Mouse (Mus musculus) megakaryocyte, embryonic 14.5 days (primary cell): ENCODE data around the gene Ybx2. TPM values are rescaled to one million over a fixed set of nuclear protein-coding genes. Genes with fewer than 3 reads are reported as not detected.

ENCODE experiments used
- H3K27me3 ChIP-seq: replicated peaks from 2 replicates; pipeline ENCODE3; 2012; ENCODE audit warnings: inconsistent platforms
- H3K36me3 ChIP-seq: replicated peaks from 2 replicates; pipeline ENCODE3; 2012; ENCODE audit warnings: low read length, inconsistent platforms, mixed read lengths
- H3K4me1 ChIP-seq: 2 replicates; pipeline ENCODE4 v1.6.1; 2012; ENCODE audit warnings: inconsistent platforms
- H3K4me3 ChIP-seq: replicated peaks from 2 replicates; pipeline ENCODE3; 2012; ENCODE audit warnings: moderate library complexity, mild to moderate bottlenecking, inconsistent platforms
- H3K9me3 ChIP-seq: 2 replicates; pipeline ENCODE4 v1.6.1; 2012; ENCODE audit warnings: inconsistent platforms
- FLI1 ChIP-seq: IDR thresholded peaks from 2 replicates; pipeline ENCODE4 v1.6.1; 2012; ENCODE audit warnings: low read length, inconsistent platforms, mixed read lengths
- GATA1 ChIP-seq: IDR thresholded peaks from 3 replicates; pipeline ENCODE4 v1.6.1; 2012; ENCODE audit warnings: mixed read lengths, low read length, inconsistent platforms, borderline replicate concordance
- polyA plus RNA-seq: library from polyadenylated mRNA; stranded (reverse); fragments of >175 nt; gene quantifications from 2 replicates; pipeline ENCODE4 v1.2.3, GENCODE M21; 2012; ENCODE audit warnings: low replicate concordance; ENCODE audit not compliant: insufficient read depth

Ybx2 gene
- polyA plus RNA-seq, 1 experiment, result 0.75 TPM

- Histone ChIP-seq H3K4me3 (no peak overlapping the region), H3K36me3 (no peaks in the 10 kb centered on the region), H3K27me3 (peaks cover 47% of the 10 kb centered on the region), H3K4me1 (peaks cover 17% of the 10 kb centered on the region), H3K9me3 (no peaks in the 10 kb centered on the region)
- TF ChIP-seq GATA1, result no peak
- no peak for TF ChIP-seq FLI1
Measured at GRCm38 (mm10) chr11:69956218-69956617, 20.6 kb downstream of the Ybx2 start.

DNA sequence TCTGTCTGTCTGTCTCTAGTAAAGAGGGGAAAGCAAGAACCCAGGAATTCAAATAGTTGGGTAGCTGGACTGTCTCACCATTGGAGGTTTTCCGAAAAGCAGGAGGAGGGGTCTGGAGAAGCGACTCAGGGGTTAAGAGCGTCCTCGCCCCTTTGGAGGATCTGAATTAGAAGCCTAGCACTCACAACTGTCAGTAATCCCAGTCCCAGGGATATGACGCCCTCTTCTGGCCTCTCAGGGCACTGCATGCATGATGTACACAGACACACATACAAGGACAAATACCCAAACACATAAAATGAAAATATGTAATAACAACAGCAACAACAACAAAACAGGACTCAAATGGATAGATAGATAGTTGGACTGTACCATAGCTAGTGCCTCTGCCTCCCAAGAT lies 25.0 kb downstream of the Ybx2 start:
- Histone ChIP-seq H3K9me3 (no peaks in the 10 kb centered on the region), H3K4me3 (no peak overlapping the region), H3K4me1 (peaks cover 29% of the 10 kb centered on the region), H3K36me3 (no peaks in the 10 kb centered on the region), H3K27me3 (peaks cover 58% of the 10 kb centered on the region)
- TF ChIP-seq GATA1 (no peak), FLI1 (no peak)

- Histone ChIP-seq H3K9me3 (no peaks in the 10 kb centered on the region), H3K4me3 (no peak overlapping the region), H3K27me3 (peaks cover 63% of the 10 kb centered on the region), H3K4me1 (peaks cover 41% of the 10 kb centered on the region), H3K36me3 (no peaks in the 10 kb centered on the region)
- TF ChIP-seq FLI1 (no peak), GATA1 (no peak)
Measured at GRCm38 (mm10) chr11:69961841-69962240, 26.2 kb downstream of the Ybx2 start.

- Histone ChIP-seq H3K36me3 (peaks cover 24% of the 10 kb centered on the region), H3K9me3 (no peaks in the 10 kb centered on the region), H3K27me3 (peaks cover 59% of the 10 kb centered on the region), H3K4me1 (peaks cover 43% of the 10 kb centered on the region), H3K4me3 (no peak within 1 kb of the TSS)
- TF ChIP-seq FLI1, result no peak
- TF ChIP-seq GATA1, result no peak
Measured at GRCm38 (mm10) chr11:69964650-69965270, 29.2 kb downstream of the Ybx2 start, which contains the start of gene Cldn7. Cldn7 (plus strand) TSS chr11:69964779.

DNA sequence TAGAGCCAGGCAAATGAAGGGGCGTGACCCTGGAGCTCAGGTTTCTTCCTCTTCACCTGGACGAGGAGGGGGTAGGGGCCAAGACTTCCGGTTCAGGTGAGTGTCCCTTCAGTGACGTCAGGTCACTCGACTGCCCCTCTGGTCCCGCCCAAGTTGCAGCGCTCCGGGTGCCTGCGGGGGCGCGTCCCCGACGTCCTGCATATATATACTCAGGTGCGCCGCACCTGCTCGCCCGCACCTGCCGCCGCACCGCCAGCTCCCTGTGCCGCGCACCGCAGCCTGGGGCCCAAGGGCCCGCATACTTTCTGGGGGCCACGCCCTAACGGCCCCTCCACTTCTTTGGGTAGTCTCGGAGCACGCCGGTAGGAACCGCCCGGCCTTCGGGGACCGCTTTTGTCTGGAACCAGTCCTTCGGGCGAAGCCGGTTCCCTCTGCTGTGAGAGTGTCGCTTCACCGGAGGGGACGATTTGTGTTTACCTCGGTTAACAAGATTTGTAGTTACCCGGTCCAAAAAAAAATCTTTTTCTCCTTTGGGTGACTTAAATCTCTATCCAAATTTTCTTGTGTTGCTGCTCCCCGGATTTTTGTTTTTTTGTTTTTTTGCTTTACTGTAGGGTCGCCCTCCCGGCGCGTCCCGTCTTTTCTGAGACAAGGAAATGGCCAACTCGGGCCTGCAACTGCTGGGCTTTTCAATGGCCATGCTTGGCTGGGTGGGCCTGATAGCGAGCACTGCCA lies 29.8 kb downstream of the Ybx2 start:
- no peak for TF ChIP-seq FLI1
- H3K4me3 ChIP-seq, result peak overlapping the region; percentile 88
- peaks cover 57% of the 10 kb centered on the region for H3K27me3 ChIP-seq

GRCm38 (mm10) chr11:69966006-69966859 lies 30.6 kb downstream of the Ybx2 start:
- Histone ChIP-seq H3K4me1 (peaks cover 35% of the 10 kb centered on the region), H3K4me3 (peak overlapping the region; percentile 88), H3K9me3 (no peaks in the 10 kb centered on the region), H3K27me3 (peaks cover 51% of the 10 kb centered on the region), H3K36me3 (peaks cover 36% of the 10 kb centered on the region)
- TF ChIP-seq GATA1 (no peak), FLI1 (no peak)

More for the DNA sequence above, 29.8 kb downstream of the Ybx2 start:
- peaks cover 43% of the 10 kb centered on the region for H3K4me1 ChIP-seq
- no peaks in the 10 kb centered on the region for H3K9me3 ChIP-seq
- peaks cover 30% of the 10 kb centered on the region for H3K36me3 ChIP-seq

GRCm38 (mm10) chr11:69966860-69967517 lies 31.4 kb downstream of the Ybx2 start:
- H3K36me3 ChIP-seq, result peaks cover 43% of the 10 kb centered on the region
- H3K27me3 ChIP-seq, result peaks cover 48% of the 10 kb centered on the region
- peaks cover 28% of the 10 kb centered on the region for H3K4me1 ChIP-seq
- H3K4me3 ChIP-seq, result peak overlapping the region; percentile 88
- no peaks in the 10 kb centered on the region for H3K9me3 ChIP-seq
- TF ChIP-seq FLI1 (no peak), GATA1 (no peak)

- H3K36me3 ChIP-seq, result peaks cover 61% of the 10 kb centered on the region
- no peaks in the 10 kb centered on the region for H3K9me3 ChIP-seq
- TF ChIP-seq GATA1 (no peak), FLI1 (no peak)
- no peak overlapping the region for H3K4me3 ChIP-seq
- H3K27me3 ChIP-seq, result peaks cover 34% of the 10 kb centered on the region
- peaks cover 32% of the 10 kb centered on the region for H3K4me1 ChIP-seq
Measured at GRCm38 (mm10) chr11:69968793-69969192, 33.2 kb downstream of the Ybx2 start.

- TF ChIP-seq FLI1 (no peak), GATA1 (no peak)
- H3K4me3 ChIP-seq, result no peak overlapping the region
- H3K4me1 ChIP-seq, result peaks cover 22% of the 10 kb centered on the region
- no peaks in the 10 kb centered on the region for H3K9me3 ChIP-seq
- peaks cover 21% of the 10 kb centered on the region for H3K27me3 ChIP-seq
- peaks cover 76% of the 10 kb centered on the region for H3K36me3 ChIP-seq
Measured at GRCm38 (mm10) chr11:69970222-69970621, 34.6 kb downstream of the Ybx2 start.
